Mouse (Mus musculus): ENCODE measurements around the gene Adora2a.
"Not testable (repeated sequence)": the region's sequence is repeated elsewhere in the genome, so short reads cannot be mapped to it uniquely, and the experiment has no call there.

DNA sequence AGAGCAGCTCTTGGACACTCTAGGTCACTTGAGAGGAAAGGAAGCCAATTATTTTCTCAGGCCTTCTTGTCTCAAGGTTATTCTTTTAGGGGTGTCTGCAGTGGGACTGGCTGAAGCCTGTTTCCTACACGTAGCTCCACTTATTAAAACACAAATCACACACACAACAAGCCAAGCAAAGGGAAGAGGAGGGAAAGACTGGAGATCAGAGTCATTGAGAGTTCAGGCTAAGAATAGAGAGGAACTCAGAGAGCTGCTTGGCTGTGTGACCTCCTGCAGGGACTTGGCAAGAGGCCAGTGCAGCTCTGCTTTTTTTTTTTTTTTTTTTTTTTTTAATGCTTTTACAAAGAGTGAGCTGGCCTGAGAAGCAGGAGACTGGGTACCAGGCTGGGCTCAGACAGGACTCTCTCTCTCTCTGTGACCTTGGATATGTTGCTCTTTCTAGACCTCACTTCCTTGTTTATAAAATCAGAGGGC lies 47.6 kb downstream of the Adora2a start:
- TF ChIP-seq CTCF (IDR thresholded peaks at IDR 0.05 in 2 of 3, conservative IDR thresholded peaks at IDR 0.05 in 1 of 3; ENCODE audit: control insufficient read depth in 1 of 3, insufficient read depth in 1 of 3, low read depth in 2 of 3, low read length in 3 of 3, poor library complexity in 1 of 3, severe bottlenecking in 1 of 3); TCF12 (IDR thresholded peaks at IDR 0.05; ENCODE audit: low read depth, low read length); TBP (IDR thresholded peaks at IDR 0.05; ENCODE audit: low read depth, low read length): not testable (repeated sequence)
